Mouse (Mus musculus) lung, adult 2 months (tissue): ENCODE data around the gene Gtsf2. TPM values are rescaled to one million over a fixed set of nuclear protein-coding genes. Genes with fewer than 3 reads are reported as not detected.

Experiments
- DNase-seq: peaks from one replicate; pipeline ENCODE4 v3.0.0; 2022
- H3K4me1 ChIP-seq: fragments of 200-500 bp; 2 replicates; pipeline ENCODE4 v1.6.1; 2011; ENCODE audit warnings: low read length; ENCODE audit not compliant: control insufficient read depth, insufficient read depth
- H3K4me3 ChIP-seq: fragments of 200-500 bp; replicated peaks from 2 replicates; pipeline ENCODE3; 2011; ENCODE audit warnings: low read depth, mild to moderate bottlenecking, control low read depth, low read length; ENCODE audit errors: extremely low read depth
- CTCF ChIP-seq: fragments of 200-500 bp; IDR thresholded peaks from 2 replicates; pipeline ENCODE4 v1.5.1; 2011; ENCODE audit warnings: mild to moderate bottlenecking, low read length, control low read depth; ENCODE audit not compliant: insufficient read depth
- POLR2A ChIP-seq: fragments of 200-500 bp; IDR thresholded peaks from 2 replicates; pipeline ENCODE4 v1.6.1; 2011; ENCODE audit warnings: low read depth, mild to moderate bottlenecking, control low read depth, low read length, borderline replicate concordance; ENCODE audit errors: extremely low read depth
- WGBS: fragments of 180-500 bp; shearing (Covaris S2); methylation state at CpG from one replicate; pipeline ENCODE4 v1.1.7; 2018; 5-methylcytosine and 5-hydroxymethylcytosine counted together
- polyA plus RNA-seq: library from polyadenylated mRNA; depleted of rRNA; stranded (reverse); fragments of >200 nt; gene quantifications from 2 replicates; pipeline ENCODE4 v1.2.3, GENCODE M21; 2012; rRNA removed

The Gtsf2 gene
- polyA plus RNA-seq, result not detected in 2 replicates

- H3K4me3 ChIP-seq, result no peak within 1 kb of the TSS
- H3K4me1 ChIP-seq, result no peaks in the 10 kb centered on the region
- TF ChIP-seq POLR2A (no peak), CTCF (no peak)
- DNase-seq, result no peak
- 39% methylated on average over 3 of the region's 3 CpGs for WGBS
Measured at GRCm38 (mm10) chr15:103448369-103448768, at the start of gene Gtsf2. TSS of gene Gtsf2 (minus strand) at chr15:103448469.

- H3K4me1 ChIP-seq, result no peaks in the 10 kb centered on the region
- no peak for DNase-seq
- 64% methylated on average over 10 of the region's 10 CpGs for WGBS
- no peak overlapping the region for H3K4me3 ChIP-seq
- TF ChIP-seq POLR2A, result no peak
- no peak for TF ChIP-seq CTCF
Measured at GRCm38 (mm10) chr15:103496204-103497140, 48.2 kb upstream of the Gtsf2 start.

- H3K4me1 ChIP-seq, result no peaks in the 10 kb centered on the region
- no peak for DNase-seq
- no peak overlapping the region for H3K4me3 ChIP-seq
- TF ChIP-seq CTCF (no peak), POLR2A (no peak)
- 40% methylated on average over 4 of the region's 4 CpGs for WGBS
Measured at GRCm38 (mm10) chr15:103488336-103488735, 40.1 kb upstream of the Gtsf2 start.

GRCm38 (mm10) chr15:103486658-103487057, 38.4 kb upstream of the Gtsf2 start:
- no peak for DNase-seq
- Histone ChIP-seq H3K4me1 (no peaks in the 10 kb centered on the region), H3K4me3 (no peak overlapping the region)
- TF ChIP-seq POLR2A (no peak), CTCF (no peak)
- 57% methylated on average over 1 of the region's 1 CpGs for WGBS

GRCm38 (mm10) chr15:103485106-103485505, 36.8 kb upstream of the Gtsf2 start:
- TF ChIP-seq POLR2A (no peak), CTCF (no peak)
- DNase-seq, result no peak
- WGBS, result 59% methylated on average over 3 of the region's 3 CpGs
- Histone ChIP-seq H3K4me1 (no peaks in the 10 kb centered on the region), H3K4me3 (no peak overlapping the region)

- TF ChIP-seq POLR2A, result no peak
- H3K4me3 ChIP-seq, result no peak overlapping the region
- no peak for DNase-seq
- H3K4me1 ChIP-seq, result no peaks in the 10 kb centered on the region
- WGBS, result 59% methylated on average over 2 of the region's 2 CpGs
Measured at GRCm38 (mm10) chr15:103484490-103484889, 36.2 kb upstream of the Gtsf2 start.

GRCm38 (mm10) chr15:103482488-103482887, 34.2 kb upstream of the Gtsf2 start:
- DNase-seq, result no peak
- 21% methylated on average over 1 of the region's 1 CpGs for WGBS
- H3K4me1 ChIP-seq, result no peaks in the 10 kb centered on the region
- TF ChIP-seq POLR2A, result no peak
- no peak for TF ChIP-seq CTCF
- H3K4me3 ChIP-seq, result no peak overlapping the region

GRCm38 (mm10) chr15:103480129-103480528, 31.9 kb upstream of the Gtsf2 start:
- DNase-seq, result no peak
- TF ChIP-seq CTCF, result no peak
- TF ChIP-seq POLR2A, result no peak
- 70% methylated on average over 2 of the region's 2 CpGs for WGBS

GRCm38 (mm10) chr15:103479080-103479606, 30.9 kb upstream of the Gtsf2 start:
- TF ChIP-seq POLR2A, result no peak
- TF ChIP-seq CTCF, result no peak
- 46% methylated on average over 1 of the region's 1 CpGs for WGBS
- no peak for DNase-seq
- no peak overlapping the region for H3K4me3 ChIP-seq
- no peaks in the 10 kb centered on the region for H3K4me1 ChIP-seq

More at GRCm38 (mm10) chr15:103480129-103480528, 31.9 kb upstream of the Gtsf2 start:
- Histone ChIP-seq H3K4me3 (no peak overlapping the region), H3K4me1 (no peaks in the 10 kb centered on the region)

GRCm38 (mm10) chr15:103473769-103474168, 25.5 kb upstream of the Gtsf2 start:
- H3K4me1 ChIP-seq, result no peaks in the 10 kb centered on the region
- TF ChIP-seq POLR2A (no peak), CTCF (no peak)
- no peak overlapping the region for H3K4me3 ChIP-seq
- 84% methylated on average over 5 of the region's 5 CpGs for WGBS
- no peak for DNase-seq
